Mouse (Mus musculus) hindbrain, embryonic 16.5 days (tissue): ENCODE data around the gene 1110017D15Rik. TPM values are rescaled to one million over a fixed set of nuclear protein-coding genes. Genes with fewer than 3 reads are reported as not detected.

Source experiments
- ATAC-seq: fragments of 200-750 bp; cut with Nextera tagmentation; 2 replicates; pipeline ENCODE4 v1.8.0; 2017; ENCODE audit warnings: moderate TSS enrichment, moderate library complexity
- H3K27ac ChIP-seq: fragments of 300-500 bp; sonication (generic); 2 replicates; pipeline ENCODE4 v1.5.1; 2014; ENCODE audit warnings: low read depth, mild to moderate bottlenecking, control low read depth, low read length, moderate library complexity
- H3K27me3 ChIP-seq: fragments of 300-500 bp; sonication (generic); replicated peaks from 2 replicates; pipeline ENCODE4 v1.6.1; 2014; ENCODE audit warnings: low read length; ENCODE audit not compliant: control insufficient read depth, insufficient read depth
- H3K36me3 ChIP-seq: fragments of 300-500 bp; sonication (generic); 2 replicates; pipeline ENCODE4 v1.6.1; 2014; ENCODE audit warnings: mild to moderate bottlenecking, low read length, moderate library complexity, mixed read lengths; ENCODE audit not compliant: control insufficient read depth, insufficient read depth
- H3K4me1 ChIP-seq: fragments of 300-500 bp; sonication (generic); 2 replicates; pipeline ENCODE4 v1.6.1; 2014; ENCODE audit warnings: low read depth, low read length; ENCODE audit not compliant: control insufficient read depth, insufficient read depth
- H3K4me2 ChIP-seq: fragments of 300-500 bp; sonication (generic); 2 replicates; pipeline ENCODE4 v1.6.1; 2014; ENCODE audit warnings: mild to moderate bottlenecking, low read length, control low read depth, moderate library complexity
- H3K4me3 ChIP-seq: fragments of 300-500 bp; sonication (generic); 2 replicates; pipeline ENCODE4 v1.5.1; 2014; ENCODE audit warnings: mild to moderate bottlenecking, low read length, control low read depth, moderate library complexity
- H3K9ac ChIP-seq: fragments of 300-500 bp; sonication (generic); 2 replicates; pipeline ENCODE4 v1.6.1; 2014; ENCODE audit warnings: low read depth, mild to moderate bottlenecking, control low read depth, low read length, moderate library complexity
- H3K9me3 ChIP-seq: fragments of 300-500 bp; sonication (generic); 2 replicates; pipeline ENCODE4 v1.6.1; 2014; ENCODE audit warnings: mild to moderate bottlenecking, low read length, moderate library complexity; ENCODE audit not compliant: control insufficient read depth
- WGBS: fragments of 180-500 bp; shearing (Covaris S2); extraction: QIAGEN DNeasy Blood & Tissue Kit; methylation state at CpG from one replicate; pipeline ENCODE4 v1.1.7; 2014; 5-methylcytosine and 5-hydroxymethylcytosine counted together
- polyA plus RNA-seq: library from polyadenylated mRNA; unstranded; fragments of >200 nt; fragmentation: Nextera tagmentation; extraction: Ambion mirVana; gene quantifications from 2 replicates; pipeline ENCODE4 v1.2.1, GENCODE M21; 2015

The 1110017D15Rik gene
- polyA plus RNA-seq, 1 experiment from 2014 or later, result 21.7 TPM

- WGBS, result 53% methylated on average over 5 of the region's 5 CpGs
- H3K4me2 ChIP-seq, result no peak overlapping the region
- no peaks in the 10 kb centered on the region for H3K27me3 ChIP-seq
These were observed 5.7 kb upstream of the 1110017D15Rik start for GRCm38 (mm10) chr4:41522788-41523187.

DNA sequence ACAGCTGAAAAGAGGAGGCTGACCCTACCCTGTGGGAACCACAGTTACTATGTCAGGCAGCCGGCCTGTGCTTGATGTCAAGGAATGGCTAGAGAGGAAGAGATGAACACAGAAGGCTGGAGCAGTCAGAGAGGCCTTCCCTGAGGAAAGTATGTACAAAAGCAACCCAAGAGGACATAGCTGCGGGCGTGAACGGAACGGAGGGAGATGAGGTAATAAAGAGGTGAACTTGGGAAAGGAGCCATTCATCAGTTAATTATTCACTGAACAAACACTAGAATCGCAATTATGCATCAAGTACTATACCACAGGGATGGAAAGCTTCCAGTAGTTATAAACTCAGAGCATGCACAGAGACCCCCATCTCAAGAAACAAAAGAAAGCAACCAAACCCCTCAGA is 5.0 kb upstream of the 1110017D15Rik start:
- ATAC-seq, result no peak
- WGBS, result 72% methylated on average over 6 of the region's 6 CpGs

More at GRCm38 (mm10) chr4:41522788-41523187, 5.7 kb upstream of the 1110017D15Rik start:
- Histone ChIP-seq H3K9ac (no peak overlapping the region), H3K27ac (no peak overlapping the region), H3K4me1 (peaks cover 19% of the 10 kb centered on the region), H3K9me3 (no peaks in the 10 kb centered on the region), H3K36me3 (peaks cover 10% of the 10 kb centered on the region), H3K4me3 (no peak overlapping the region)
- no peak for ATAC-seq

GRCm38 (mm10) chr4:41520641-41521040 is 3.5 kb upstream of the 1110017D15Rik start:
- Histone ChIP-seq H3K36me3 (peaks cover 10% of the 10 kb centered on the region), H3K27ac (no peak overlapping the region), H3K4me3 (no peak overlapping the region), H3K4me1 (no peaks in the 10 kb centered on the region), H3K4me2 (no peak overlapping the region), H3K9me3 (no peaks in the 10 kb centered on the region), H3K9ac (no peak overlapping the region), H3K27me3 (no peaks in the 10 kb centered on the region)
- WGBS, result 58% methylated on average over 14 of the region's 14 CpGs
- ATAC-seq, result no peak

More for the DNA sequence above, 5.0 kb upstream of the 1110017D15Rik start:
- Histone ChIP-seq H3K4me1 (peaks cover 12% of the 10 kb centered on the region), H3K27ac (no peak overlapping the region), H3K4me3 (no peak overlapping the region), H3K9ac (no peak overlapping the region), H3K4me2 (no peak overlapping the region), H3K9me3 (no peaks in the 10 kb centered on the region), H3K27me3 (no peaks in the 10 kb centered on the region), H3K36me3 (peaks cover 10% of the 10 kb centered on the region)

- no peaks in the 10 kb centered on the region for H3K27me3 ChIP-seq
- no peak overlapping the region for H3K27ac ChIP-seq
- no peaks in the 10 kb centered on the region for H3K4me1 ChIP-seq
- no peak overlapping the region for H3K9ac ChIP-seq
- H3K4me2 ChIP-seq, result no peak overlapping the region
- no peak for ATAC-seq
- 89% methylated on average over 5 of the region's 5 CpGs for WGBS
- H3K4me3 ChIP-seq, result no peak overlapping the region
- H3K9me3 ChIP-seq, result no peaks in the 10 kb centered on the region
- peaks cover 10% of the 10 kb centered on the region for H3K36me3 ChIP-seq
These were observed 2.1 kb upstream of the 1110017D15Rik start for GRCm38 (mm10) chr4:41519195-41519594.

GRCm38 (mm10) chr4:41518349-41518748 is 1.2 kb upstream of the 1110017D15Rik start:
- ATAC-seq, result no peak
- Histone ChIP-seq H3K9me3 (no peaks in the 10 kb centered on the region), H3K27me3 (no peaks in the 10 kb centered on the region), H3K4me2 (no peak overlapping the region), H3K4me3 (no peak overlapping the region), H3K36me3 (peaks cover 10% of the 10 kb centered on the region), H3K27ac (no peak overlapping the region), H3K9ac (no peak overlapping the region), H3K4me1 (peaks cover 4% of the 10 kb centered on the region)
- 85% methylated on average over 7 of the region's 7 CpGs for WGBS

DNA sequence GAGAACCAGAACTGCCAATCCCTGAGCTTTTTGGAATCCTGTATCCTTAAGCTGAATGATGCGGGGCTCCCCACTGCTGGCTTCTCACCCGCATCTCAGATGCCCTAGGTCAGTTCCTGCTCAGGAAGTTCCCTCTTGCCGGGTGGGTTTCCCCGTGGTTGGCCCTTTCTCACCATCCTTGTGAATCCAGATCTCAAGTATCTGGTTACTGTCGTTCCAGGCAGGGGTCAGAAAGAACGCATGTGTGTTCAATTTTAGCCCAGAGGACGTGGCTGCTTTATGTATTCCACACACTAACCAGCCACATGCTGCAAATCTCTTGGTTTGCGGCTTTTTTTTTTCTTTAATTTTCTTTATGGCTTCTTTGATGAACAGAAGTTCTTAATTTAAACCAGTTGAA is 3.4 kb downstream of the 1110017D15Rik start:
- H3K9ac ChIP-seq, result no peak overlapping the region
- 0 out of 2 replicates have a peak overlapping the region, but pooled peaks have one; percentile 2 for H3K4me2 ChIP-seq
- peaks cover 4% of the 10 kb centered on the region; the same call in 1 of the 2 replicates for H3K36me3 ChIP-seq
- WGBS, result 27% methylated on average over 8 of the region's 8 CpGs
- no peak overlapping the region for H3K4me3 ChIP-seq
- H3K9me3 ChIP-seq, result no peaks in the 10 kb centered on the region
- H3K4me1 ChIP-seq, result peaks cover 8% of the 10 kb centered on the region
- ATAC-seq, result 0 out of 2 replicates have a peak, but pooled peaks have one; percentile 13
- H3K27me3 ChIP-seq, result no peaks in the 10 kb centered on the region
- no peak overlapping the region for H3K27ac ChIP-seq

DNA sequence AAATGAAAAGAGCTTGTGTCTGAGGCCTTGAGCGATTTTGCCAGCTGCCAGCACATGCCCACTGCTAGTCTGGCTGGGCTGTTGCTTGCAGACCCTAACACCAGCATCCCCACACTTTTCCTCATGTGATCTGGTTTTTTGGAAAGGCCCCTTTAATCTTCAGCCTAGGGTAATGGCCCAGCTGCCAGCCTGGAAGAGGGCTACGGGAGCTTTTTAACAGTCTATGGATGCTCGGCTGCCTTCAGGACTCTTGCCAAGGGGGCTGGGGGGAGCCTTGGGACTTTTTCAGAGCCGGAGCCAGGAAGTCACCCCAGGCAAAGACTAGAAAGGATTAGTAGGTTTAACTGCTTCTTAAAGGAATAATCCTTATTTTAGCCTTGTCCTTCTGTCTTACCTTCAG is 3.8 kb downstream of the 1110017D15Rik start:
- H3K4me3 ChIP-seq, result no peak overlapping the region
- H3K4me1 ChIP-seq, result peaks cover 8% of the 10 kb centered on the region
- peak; percentile 73; the same call in 1 of the 2 replicates for ATAC-seq
- H3K9ac ChIP-seq, result no peak overlapping the region
- 0 out of 2 replicates have a peak overlapping the region, but pooled peaks have one; percentile 2 for H3K4me2 ChIP-seq
- no peak overlapping the region for H3K27ac ChIP-seq
- H3K36me3 ChIP-seq, result no peaks in the 10 kb centered on the region; the same call in 1 of the 2 replicates
- no peaks in the 10 kb centered on the region for H3K27me3 ChIP-seq
- H3K9me3 ChIP-seq, result no peaks in the 10 kb centered on the region
- WGBS, result 22% methylated on average over 4 of the region's 4 CpGs

DNA sequence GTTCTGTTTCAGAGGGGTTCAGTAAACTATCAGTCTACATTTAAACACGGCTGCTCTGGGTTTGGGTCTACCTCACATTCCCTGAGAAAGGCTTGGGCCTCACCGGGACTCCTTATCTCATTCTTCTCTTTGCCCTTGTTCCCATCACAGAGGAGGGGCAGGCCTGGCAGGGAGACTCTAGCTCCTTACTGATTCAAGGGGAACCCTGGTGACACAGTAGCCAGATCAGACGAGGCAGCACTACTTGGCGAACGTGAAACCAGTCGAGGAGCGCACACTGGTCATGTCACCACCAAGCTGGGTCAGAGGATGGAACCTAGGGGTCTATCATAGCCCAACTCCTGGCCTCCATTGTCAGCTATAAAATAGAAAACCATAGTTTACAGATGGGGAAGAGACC is 9.1 kb downstream of the 1110017D15Rik start:
- no peak for ATAC-seq
- H3K9ac ChIP-seq, result no peak overlapping the region
- H3K27ac ChIP-seq, result no peak overlapping the region
- no peak overlapping the region for H3K4me3 ChIP-seq
- peaks cover 11% of the 10 kb centered on the region; the same call in 1 of the 2 replicates for H3K4me1 ChIP-seq
- H3K9me3 ChIP-seq, result no peaks in the 10 kb centered on the region
- no peak overlapping the region for H3K4me2 ChIP-seq
- H3K27me3 ChIP-seq, result no peaks in the 10 kb centered on the region
- no peaks in the 10 kb centered on the region for H3K36me3 ChIP-seq
- WGBS, result 46% methylated on average over 7 of the region's 7 CpGs

DNA sequence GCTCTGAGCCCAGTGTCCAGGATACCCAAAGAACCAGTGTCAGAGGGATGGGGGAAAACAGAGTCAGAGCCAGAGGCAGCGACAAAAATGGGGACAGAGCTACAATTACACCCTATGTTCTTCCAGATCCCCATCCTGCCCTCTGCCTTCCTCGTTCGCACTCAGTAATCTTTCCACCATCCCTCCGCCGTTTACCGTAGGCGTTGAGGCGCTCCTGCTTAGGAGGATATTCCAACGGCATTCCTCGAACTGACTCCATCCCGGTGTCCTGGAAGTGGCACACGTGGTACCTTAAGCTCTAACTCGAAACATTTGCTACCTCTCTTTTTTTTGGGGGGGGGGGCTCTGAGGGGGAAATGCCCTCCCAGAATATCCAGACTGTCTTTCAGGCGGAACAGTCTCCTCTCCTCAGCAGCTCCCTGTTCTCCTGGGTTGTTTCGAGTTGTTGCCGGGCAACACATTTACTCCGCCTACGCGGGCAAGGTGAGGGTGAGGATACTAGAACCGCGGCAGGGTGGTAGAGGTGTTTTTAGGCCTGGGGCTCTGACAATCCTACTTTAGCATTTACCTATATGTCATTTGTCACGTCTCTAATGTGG is 9.7 kb downstream of the 1110017D15Rik start:
- no peaks in the 10 kb centered on the region for H3K9me3 ChIP-seq
- H3K36me3 ChIP-seq, result no peaks in the 10 kb centered on the region
- H3K27ac ChIP-seq, result peak overlapping the region; percentile 62; the same call in 1 of the 2 replicates
- H3K4me3 ChIP-seq, result peak overlapping the region; percentile 47
- H3K4me1 ChIP-seq, result peaks cover 11% of the 10 kb centered on the region
- peak; percentile 45 for ATAC-seq
- WGBS, result 3% methylated on average over 22 of the region's 22 CpGs
- peak overlapping the region; percentile 72 for H3K4me2 ChIP-seq
- H3K9ac ChIP-seq, result peak overlapping the region; percentile 75
- H3K27me3 ChIP-seq, result no peaks in the 10 kb centered on the region
